Mouse (Mus musculus) bone marrow macrophage, adult 2 months (primary cell): Measurements from ENCODE around the gene Efnb2.

Experiments used
- CTCF ChIP-seq: IDR thresholded peaks from 2 replicates; pipeline ENCODE4 v1.5.1; 2012; ENCODE audit warnings: low read depth, mild to moderate bottlenecking, low read length, moderate library complexity
- POLR2A ChIP-seq: IDR thresholded peaks from 2 replicates; pipeline ENCODE4 v1.6.1; 2012; ENCODE audit warnings: mild to moderate bottlenecking, low read depth, low read length, borderline replicate concordance

DNA sequence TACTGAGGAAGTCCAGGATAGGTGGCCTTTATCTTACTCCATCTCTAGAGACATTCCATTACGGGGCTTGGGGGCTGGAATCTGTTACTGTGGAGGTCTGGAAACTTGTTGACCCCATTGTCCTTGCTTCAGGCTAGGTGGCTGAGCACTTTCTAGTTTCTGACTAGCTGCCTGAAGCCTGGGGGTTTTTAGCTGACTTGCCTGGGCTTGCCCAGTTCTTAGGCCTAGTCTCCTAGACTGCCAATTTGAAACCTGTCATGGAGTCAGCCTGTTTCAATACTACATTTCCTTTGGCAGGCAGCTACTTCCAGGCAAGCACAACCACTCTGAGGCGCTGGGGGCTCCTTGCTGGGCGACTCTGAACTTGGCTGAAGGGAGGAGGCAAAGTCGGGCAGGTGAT lies 39.2 kb upstream of the Efnb2 start:
- TF ChIP-seq POLR2A = no peak
- no peak for TF ChIP-seq CTCF
